Mouse (Mus musculus) hindbrain, postnatal 0 days (tissue): ENCODE results near the gene Arpc2. TPM values are rescaled to one million over a fixed set of nuclear protein-coding genes. Genes with fewer than 3 reads are reported as not detected.

ENCODE experiments used
- ATAC-seq: fragments of 200-750 bp; cut with Nextera tagmentation; 2 replicates; pipeline ENCODE4 v1.8.0; 2017; ENCODE audit warnings: mild to moderate bottlenecking, moderate TSS enrichment, moderate library complexity
- DNase-seq: peaks from one replicate; pipeline ENCODE4 v3.0.0-alpha.2; 2015; ENCODE audit warnings: low spot score
- H3K27ac ChIP-seq: fragments of 300-500 bp; sonication (generic); 2 replicates; pipeline ENCODE4 v1.5.1; 2014; ENCODE audit warnings: mild to moderate bottlenecking
- H3K27me3 ChIP-seq: fragments of 300-500 bp; sonication (generic); 2 replicates; pipeline ENCODE4 v1.6.1; 2014; ENCODE audit warnings: low read length, mixed read lengths; ENCODE audit not compliant: insufficient read depth
- H3K36me3 ChIP-seq: fragments of 300-500 bp; sonication (generic); 2 replicates; pipeline ENCODE4 v1.6.1; 2014; ENCODE audit warnings: low read length, mixed read lengths; ENCODE audit not compliant: insufficient read depth
- H3K4me1 ChIP-seq: fragments of 300-500 bp; sonication (generic); 2 replicates; pipeline ENCODE4 v1.6.1; 2014; ENCODE audit warnings: antibody characterized with exemption, low read length, mixed read lengths; ENCODE audit not compliant: insufficient read depth
- H3K4me2 ChIP-seq: fragments of 300-500 bp; sonication (generic); 2 replicates; pipeline ENCODE4 v1.6.1; 2014; ENCODE audit warnings: low read depth, mild to moderate bottlenecking, low read length, moderate library complexity, mixed read lengths
- H3K4me3 ChIP-seq: fragments of 300-500 bp; sonication (generic); 2 replicates; pipeline ENCODE4 v1.5.1; 2014; ENCODE audit warnings: low read length
- H3K9ac ChIP-seq: fragments of 300-500 bp; sonication (generic); replicated peaks from 2 replicates; pipeline ENCODE4 v1.6.1; 2014; ENCODE audit warnings: mild to moderate bottlenecking, low read length, moderate library complexity, mixed read lengths
- H3K9me3 ChIP-seq: fragments of 300-500 bp; sonication (generic); 2 replicates; pipeline ENCODE4 v1.6.1; 2016; ENCODE audit warnings: low read length, mixed read lengths
- CTCF ChIP-seq: IDR thresholded peaks from 2 replicates; pipeline ENCODE4 v1.5.1; 2016; ENCODE audit warnings: antibody characterized with exemption, control low read depth, low read depth
- WGBS: fragments of 180-500 bp; shearing (Covaris S2); extraction: QIAGEN DNeasy Blood & Tissue Kit; methylation state at CpG from one replicate; pipeline ENCODE4 v1.1.7; 2014; 5-methylcytosine and 5-hydroxymethylcytosine counted together
- microRNA counts: library from miRNA; unstranded; fragments of <30 nt; microRNA quantifications from one replicate; lab custom pipeline; 2015
- microRNA-seq, 2 experiments: library from miRNA; unstranded; fragments of <30 nt; microRNA quantifications; one replicate each; pipeline ENCODE4; 2016
- polyA plus RNA-seq: library from polyadenylated mRNA; unstranded; fragments of >200 nt; fragmentation: Nextera tagmentation; extraction: Ambion mirVana; gene quantifications from 2 replicates; pipeline ENCODE4 v1.2.1, GENCODE M21; 2015
- total RNA-seq: library from RNA; depleted of rRNA; stranded (reverse); fragments of >200 nt; gene quantifications from 2 replicates; pipeline ENCODE4 v1.2.3, GENCODE M21; 2014; rRNA removed

Gene Arpc2
- total and polyA plus RNA-seq, 2 experiments from 2014 or later: 131 to 417 TPM

DNA sequence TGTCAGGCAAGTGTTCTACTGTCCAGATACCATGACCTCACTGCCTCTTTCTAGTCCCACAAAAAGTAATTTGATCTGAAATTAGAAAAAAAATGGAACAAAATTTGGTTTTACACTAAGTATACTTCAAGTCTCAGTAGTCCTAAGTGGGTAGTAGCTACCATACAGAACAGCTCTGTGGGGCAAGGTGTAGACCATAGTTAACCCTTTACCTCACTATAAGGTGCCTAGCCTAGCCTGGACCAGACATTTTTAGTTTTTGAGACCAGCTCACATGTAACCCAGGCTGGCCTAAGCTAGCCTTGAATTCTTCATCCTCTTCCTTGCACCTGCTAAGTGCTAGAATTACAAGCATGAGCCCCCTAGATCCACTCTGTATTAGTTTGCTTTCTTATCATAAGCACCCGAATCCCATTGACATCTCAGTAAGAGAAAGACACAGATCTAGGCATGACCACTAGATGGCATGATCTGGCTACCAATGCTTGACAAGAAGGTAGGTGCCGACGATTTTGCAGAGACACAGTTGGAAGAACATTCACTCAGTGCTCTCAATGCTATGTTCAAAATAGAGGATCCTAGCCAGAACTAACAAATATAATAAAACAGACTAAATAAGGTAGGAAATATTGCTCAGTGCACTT is 77.3 kb downstream of the Arpc2 start:
- Histone ChIP-seq H3K4me1 (no peaks in the 10 kb centered on the region), H3K36me3 (no peaks in the 10 kb centered on the region), H3K27ac (no peak overlapping the region), H3K9ac (no peak overlapping the region), H3K9me3 (no peaks in the 10 kb centered on the region), H3K4me3 (no peak overlapping the region), H3K4me2 (no peak overlapping the region), H3K27me3 (no peaks in the 10 kb centered on the region)
- peak; percentile 67 for ATAC-seq
- 3% methylated on average over 3 of the region's 3 CpGs for WGBS
- peak; percentile 91 for DNase-seq
- peak; percentile 95 for TF ChIP-seq CTCF

- Histone ChIP-seq H3K36me3 (no peaks in the 10 kb centered on the region), H3K27me3 (no peaks in the 10 kb centered on the region), H3K27ac (no peak overlapping the region), H3K9me3 (no peaks in the 10 kb centered on the region), H3K4me3 (no peak overlapping the region), H3K4me1 (no peaks in the 10 kb centered on the region), H3K4me2 (no peak overlapping the region), H3K9ac (no peak overlapping the region)
- 87% methylated on average over 3 of the region's 3 CpGs for WGBS
- DNase-seq: no peak
- TF ChIP-seq CTCF: no peak
- ATAC-seq: no peak
Observed at GRCm38 (mm10) chr1:74314796-74315195, 78.9 kb downstream of the Arpc2 start.

GRCm38 (mm10) chr1:74316114-74316827 is 80.4 kb downstream of the Arpc2 start:
- no peak for DNase-seq
- ATAC-seq: no peak
- no peaks in the 10 kb centered on the region for H3K36me3 ChIP-seq
- H3K9ac ChIP-seq: no peak overlapping the region
- TF ChIP-seq CTCF: no peak
- H3K4me3 ChIP-seq: no peak overlapping the region
- H3K4me1 ChIP-seq: no peaks in the 10 kb centered on the region
- no peaks in the 10 kb centered on the region for H3K9me3 ChIP-seq
- no peak overlapping the region for H3K4me2 ChIP-seq
- no peak overlapping the region for H3K27ac ChIP-seq
- 84% methylated on average over 4 of the region's 4 CpGs for WGBS
- H3K27me3 ChIP-seq: no peaks in the 10 kb centered on the region

MicroRNAs encoded within 50 kb of the gene (microRNA counts, 519-probe panel; counts per million panel counts)
- microRNA mmu-miR-1928 (lab: Ali Mortazavi, UCI): 2,104 counts per million, percentile 30 among the panel's probes with 10 or more counts

Small RNAs within 50 kb of the gene (microRNA-seq; reads per million reads assigned to microRNA genes)
- 0 reads per million in 2 experiments for gene Mir1928

Other genes starting within 250 kb of the Arpc2 start
- 24.1 and 28.0 TPM in 2 replicates for gene Tns1, start 111.6 kb upstream of the Arpc2 start, total RNA-seq
- 10.3 and 11.7 TPM in 2 replicates for gene Tns1, start 111.6 kb upstream of the Arpc2 start, polyA plus RNA-seq
- not detected in 2 replicates for gene Rufy4, start 110.5 kb upstream of the Arpc2 start, total RNA-seq
- 0.08 and 0.10 TPM in 2 replicates for gene Rufy4, start 110.5 kb upstream of the Arpc2 start, polyA plus RNA-seq
- gene Cxcr2, start 82.1 kb upstream of the Arpc2 start, total RNA-seq: 0.52 TPM in 1 of 2 replicates, not detected in the other
- gene Cxcr2, start 82.1 kb upstream of the Arpc2 start, polyA plus RNA-seq: 0.05 and 0.18 TPM in 2 replicates
- gene Cxcr1, start 41.5 kb upstream of the Arpc2 start, total RNA-seq: not detected in 2 replicates
- not detected in 2 replicates for gene Cxcr1, start 41.5 kb upstream of the Arpc2 start, polyA plus RNA-seq
- not detected in 2 replicates for gene Gpbar1, start 42.5 kb downstream of the Arpc2 start, total RNA-seq
- 0.16 TPM in 1 of 2 replicates, not detected in the other for gene Gpbar1, start 42.5 kb downstream of the Arpc2 start, polyA plus RNA-seq
- gene Aamp, start 48.7 kb downstream of the Arpc2 start, total RNA-seq: 131 and 161 TPM in 2 replicates
- 212 and 219 TPM in 2 replicates for gene Aamp, start 48.7 kb downstream of the Arpc2 start, polyA plus RNA-seq
- 102 and 113 TPM in 2 replicates for gene Pnkd, start 48.8 kb downstream of the Arpc2 start, total RNA-seq
- 143 TPM in 2 replicates for gene Pnkd, start 48.8 kb downstream of the Arpc2 start, polyA plus RNA-seq
- gene Tmbim1, start 69.5 kb downstream of the Arpc2 start, total RNA-seq: 16.4 and 17.5 TPM in 2 replicates
- gene Tmbim1, start 69.5 kb downstream of the Arpc2 start, polyA plus RNA-seq: 14.8 and 16.5 TPM in 2 replicates
- gene Catip, start 126.0 kb downstream of the Arpc2 start, total RNA-seq: 0.75 and 1.9 TPM in 2 replicates
- gene Catip, start 126.0 kb downstream of the Arpc2 start, polyA plus RNA-seq: 1.8 and 2.6 TPM in 2 replicates
- 3.6 and 10.6 TPM in 2 replicates for gene Slc11a1, start 139.1 kb downstream of the Arpc2 start, total RNA-seq
- gene Slc11a1, start 139.1 kb downstream of the Arpc2 start, polyA plus RNA-seq: 2.3 and 2.9 TPM in 2 replicates
- 35.7 and 38.4 TPM in 2 replicates for gene Ctdsp1, start 155.4 kb downstream of the Arpc2 start, total RNA-seq
- 17.9 and 18.2 TPM in 2 replicates for gene Ctdsp1, start 155.4 kb downstream of the Arpc2 start, polyA plus RNA-seq
- gene Vil1, start 173.3 kb downstream of the Arpc2 start, total RNA-seq: 0.26 TPM in 1 of 2 replicates, not detected in the other
- 0.14 and 0.18 TPM in 2 replicates for gene Vil1, start 173.3 kb downstream of the Arpc2 start, polyA plus RNA-seq